ENCODE assay signal across 8 mouse cellular contexts in genomic region chr3:148343256-148343632, GRCm38 (mm10).
DNase-seq lines count a peak whose midpoint lies in the region; ATAC-seq lines count a peak whose summit lies in the region.

No protein-coding gene starts in this region.

- DNase-seq in kidney, adult 9 months, result peak; percentile 7
- no peak for DNase-seq in kidney, postnatal 4 days
- DNase-seq in embryonic facial prominence, embryonic 11.5 days (ENCODE audit: low spot score), result peak; percentile 80
- DNase-seq in hindbrain, embryonic 10.5 days (ENCODE audit: low spot score), result peak; percentile 81
- DNase-seq in thymus, postnatal 0 days (ENCODE audit: low spot score), result no peak

- H3K27me3 ChIP-seq in embryonic facial prominence, embryonic 11.5 days (ENCODE audit: control insufficient read depth, insufficient read depth, low read length), result no peaks in the 10 kb centered on the region
- H3K27me3 ChIP-seq in hindbrain, embryonic 10.5 days (ENCODE audit: insufficient read depth, poor library complexity, severe bottlenecking), result no peaks in the 10 kb centered on the region
- no peaks in the 10 kb centered on the region for H3K27me3 ChIP-seq in midbrain, embryonic 13.5 days

- ATAC-seq in embryonic facial prominence, embryonic 11.5 days (replicated peaks; ENCODE audit: insufficient number of reproducible peaks, low FRiP score, low TSS enrichment, low read depth), result peak; percentile 91
- peak; percentile 84 for ATAC-seq in midbrain, embryonic 13.5 days
- ATAC-seq in frontal cortex, adult (ENCODE audit: low TSS enrichment), result no peak
- ATAC-seq in erythroblast, adult 5-6 weeks (replicated peaks; ENCODE audit: low FRiP score, poor library complexity, severe bottlenecking), result no peak

- no peak overlapping the region for H3K9ac ChIP-seq in embryonic facial prominence, embryonic 11.5 days (replicated peaks; ENCODE audit: low read length)
- H3K9ac ChIP-seq in midbrain, embryonic 13.5 days (replicated peaks), result no peak overlapping the region

- no peak overlapping the region for H3K27ac ChIP-seq in embryonic facial prominence, embryonic 11.5 days (replicated peaks; ENCODE audit: low read depth, low read length)
- peak overlapping the region; percentile 85 for H3K27ac ChIP-seq in hindbrain, embryonic 10.5 days
- H3K27ac ChIP-seq in midbrain, embryonic 13.5 days, result peak overlapping the region; percentile 72

- no peaks in the 10 kb centered on the region for H3K36me3 ChIP-seq in embryonic facial prominence, embryonic 11.5 days (replicated peaks; ENCODE audit: control insufficient read depth, insufficient read depth, low read depth, low read length)
- no peaks in the 10 kb centered on the region for H3K36me3 ChIP-seq in hindbrain, embryonic 10.5 days
- no peaks in the 10 kb centered on the region for H3K36me3 ChIP-seq in midbrain, embryonic 13.5 days

- H3K4me1 ChIP-seq in embryonic facial prominence, embryonic 11.5 days (ENCODE audit: control insufficient read depth, insufficient read depth, low read length), result peaks cover 2% of the 10 kb centered on the region; the same call in 1 of the 2 replicates
- H3K4me1 ChIP-seq in hindbrain, embryonic 10.5 days (replicated peaks), result peaks cover 28% of the 10 kb centered on the region
- peaks cover 21% of the 10 kb centered on the region for H3K4me1 ChIP-seq in midbrain, embryonic 13.5 days (replicated peaks)

- WGBS in embryonic facial prominence, embryonic 11.5 days, result 2% methylated on average over 3 of the region's 3 CpGs
- WGBS in hindbrain, embryonic 10.5 days, result under 1% methylated on average over 3 of the region's 3 CpGs
- WGBS in midbrain, embryonic 13.5 days, result 1% methylated on average over 3 of the region's 3 CpGs

- no peak overlapping the region for H3K4me3 ChIP-seq in embryonic facial prominence, embryonic 11.5 days (ENCODE audit: low read depth, low read length)
- H3K4me3 ChIP-seq in hindbrain, embryonic 10.5 days, result peak overlapping the region; percentile 26; the same call in 1 of the 2 replicates
- no peak overlapping the region for H3K4me3 ChIP-seq in midbrain, embryonic 13.5 days (replicated peaks)

- no peak overlapping the region for H3K4me2 ChIP-seq in embryonic facial prominence, embryonic 11.5 days (ENCODE audit: low read depth, low read length)
- H3K4me2 ChIP-seq in midbrain, embryonic 13.5 days (replicated peaks), result 0 out of 2 replicates have a peak overlapping the region, but pooled peaks have one; percentile 26

- H3K9me3 ChIP-seq in embryonic facial prominence, embryonic 11.5 days (replicated peaks; ENCODE audit: control insufficient read depth, low read length), result no peaks in the 10 kb centered on the region
- no peaks in the 10 kb centered on the region for H3K9me3 ChIP-seq in hindbrain, embryonic 10.5 days
- no peaks in the 10 kb centered on the region for H3K9me3 ChIP-seq in midbrain, embryonic 13.5 days

Comparison
In these comparisons a context has a peak if more than half of its experiments do, and no peak if none do; other contexts are left out.
1. DNase-seq: peak in kidney, adult 9 months (single experiment), embryonic facial prominence, embryonic 11.5 days (single experiment) and hindbrain, embryonic 10.5 days (single experiment); none in kidney, postnatal 4 days (0 of 2) and thymus, postnatal 0 days (single experiment).
2. ATAC-seq: peak in embryonic facial prominence, embryonic 11.5 days (single experiment) and midbrain, embryonic 13.5 days (single experiment); none in frontal cortex, adult (single experiment) and erythroblast, adult 5-6 weeks (single experiment).